Mouse (Mus musculus): ENCODE data around the gene Jund.

GRCm38 (mm10) chr8:70682193-70682592, 16.6 kb upstream of the Jund start:
- TF ChIP-seq POLR2A (IDR thresholded peaks at IDR 0.05; ENCODE audit: insufficient read depth, low read depth, low read length): peak; percentile 66; the same call in 1 of the 2 replicates
- peak; percentile 53 for TF ChIP-seq CTCF (IDR thresholded peaks at IDR 0.05)
- 0 out of 2 replicates have a peak, but pooled peaks have one; percentile 49 for TF ChIP-seq EP300 (IDR thresholded peaks at IDR 0.05; ENCODE audit: insufficient read depth, low read depth, low read length)

All from heart, adult 2 months (tissue).